Mouse (Mus musculus): ENCODE data around the gene Mgat5.

DNA sequence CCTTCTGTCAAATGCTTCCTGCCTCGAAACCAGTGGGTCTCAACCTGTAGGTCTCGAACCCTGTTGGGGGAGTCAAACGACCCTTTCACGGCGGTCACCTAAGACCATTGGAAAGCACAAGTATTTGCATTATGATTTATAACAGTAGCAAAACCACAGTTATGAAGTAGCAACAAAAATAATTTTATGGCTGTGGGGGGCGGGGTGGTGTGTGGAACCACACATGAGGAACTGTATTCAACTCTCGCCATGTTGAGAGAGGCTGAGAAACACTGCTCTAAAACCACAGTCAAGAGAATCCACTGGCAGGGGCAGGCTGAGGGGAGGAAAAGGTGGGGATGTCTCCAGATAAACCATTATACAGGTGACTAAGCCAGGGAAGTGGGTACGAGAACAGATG is 308.3 kb downstream of the Mgat5 start:
- TF ChIP-seq POLR2A (IDR thresholded peaks at IDR 0.05; ENCODE audit: low read depth, low read length): no peak
- TF ChIP-seq CTCF (conservative IDR thresholded peaks at IDR 0.05; ENCODE audit: insufficient read depth, insufficient read length, low read depth, low read length): no peak
